Mouse (Mus musculus) spleen, adult 2 months (tissue): ENCODE results near the gene Arpp21.

Experiments used
- CTCF ChIP-seq: fragments of 200-500 bp; IDR thresholded peaks from 2 replicates; pipeline ENCODE4 v1.5.1; 2011; ENCODE audit warnings: mild to moderate bottlenecking, inconsistent platforms; ENCODE audit not compliant: insufficient read depth, insufficient read length, insufficient replicate concordance; ENCODE audit errors: extremely low read depth
- POLR2A ChIP-seq: fragments of 200-500 bp; IDR thresholded peaks from 2 replicates; pipeline ENCODE4 v1.6.1; 2011; ENCODE audit warnings: low read depth, low read length, inconsistent platforms

DNA sequence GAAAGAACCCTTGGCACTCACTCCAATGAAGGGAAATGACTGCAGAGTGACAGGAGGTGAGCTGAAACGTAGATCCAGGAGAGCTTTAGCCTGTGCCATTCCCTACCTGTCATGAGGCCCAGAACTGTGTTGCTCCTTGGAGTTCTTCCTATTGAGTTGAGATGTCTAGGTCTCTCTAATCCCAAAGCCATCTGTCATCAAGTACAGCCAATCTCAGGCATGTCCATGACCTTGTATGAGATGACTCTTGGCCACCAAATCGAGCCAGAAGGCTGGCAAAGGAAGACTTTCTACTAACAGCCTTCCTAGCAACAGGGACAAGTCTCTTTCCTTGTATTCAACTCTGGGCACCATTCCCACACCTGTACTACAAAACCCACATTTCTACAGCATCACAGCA is 25.0 kb upstream of the Arpp21 start:
- TF ChIP-seq CTCF (no peak), POLR2A (no peak)
